Mouse (Mus musculus): ENCODE data around the gene Olfr1116.

DNA sequence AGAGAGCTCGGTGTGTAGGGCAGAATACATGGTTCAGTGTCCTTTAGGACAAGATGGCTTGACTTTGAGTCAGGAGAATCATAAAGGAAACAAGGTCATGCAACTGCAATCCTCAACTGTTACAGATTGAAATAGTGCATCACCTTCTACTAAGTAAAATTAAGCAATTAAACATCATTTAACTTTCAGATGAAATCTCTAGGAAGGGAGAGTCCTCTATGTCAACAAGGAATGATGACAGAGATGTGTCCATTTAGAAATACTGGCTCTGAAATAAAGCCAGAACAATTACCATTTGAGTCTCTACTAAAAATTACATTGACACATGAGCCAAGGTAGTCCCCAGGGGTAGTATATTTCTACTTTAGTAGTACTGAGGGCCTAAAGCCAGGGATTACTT is at the start of gene Olfr1116:
- TF ChIP-seq CTCF (conservative IDR thresholded peaks at IDR 0.05 in 1 of 2, IDR thresholded peaks at IDR 0.05 in 1 of 2; ENCODE audit: low read depth in 2 of 2, low read length in 2 of 2), result no peak
- no peak for TF ChIP-seq JUND (conservative IDR thresholded peaks at IDR 0.05; ENCODE audit: low read depth, low read length)

All from CH12.LX (cell line).